Mouse (Mus musculus) liver, embryonic 14.5 days (tissue): ENCODE results near the gene Cnga1.

ENCODE experiments used
- CTCF ChIP-seq: IDR thresholded peaks from 2 replicates; pipeline ENCODE4 v1.5.1; 2016; ENCODE audit warnings: antibody characterized with exemption, low read depth, control low read depth
- EP300 ChIP-seq: IDR thresholded peaks from 2 replicates; pipeline ENCODE4 v1.6.1; 2016; ENCODE audit warnings: antibody characterized with exemption, low read depth

GRCm38 (mm10) chr5:72689556-72689955, 45.5 kb upstream of the Cnga1 start:
- no peak for TF ChIP-seq CTCF
- TF ChIP-seq EP300, result no peak
